Mouse (Mus musculus): ENCODE results near the gene Timm44.
A peak's percentile ranks its signal among the peaks of the same experiment; 100 is the strongest.
"Not testable (repeated sequence)": the region's sequence is repeated elsewhere in the genome, so short reads cannot be mapped to it uniquely, and the experiment has no call there.

The Timm44 gene

DNA sequence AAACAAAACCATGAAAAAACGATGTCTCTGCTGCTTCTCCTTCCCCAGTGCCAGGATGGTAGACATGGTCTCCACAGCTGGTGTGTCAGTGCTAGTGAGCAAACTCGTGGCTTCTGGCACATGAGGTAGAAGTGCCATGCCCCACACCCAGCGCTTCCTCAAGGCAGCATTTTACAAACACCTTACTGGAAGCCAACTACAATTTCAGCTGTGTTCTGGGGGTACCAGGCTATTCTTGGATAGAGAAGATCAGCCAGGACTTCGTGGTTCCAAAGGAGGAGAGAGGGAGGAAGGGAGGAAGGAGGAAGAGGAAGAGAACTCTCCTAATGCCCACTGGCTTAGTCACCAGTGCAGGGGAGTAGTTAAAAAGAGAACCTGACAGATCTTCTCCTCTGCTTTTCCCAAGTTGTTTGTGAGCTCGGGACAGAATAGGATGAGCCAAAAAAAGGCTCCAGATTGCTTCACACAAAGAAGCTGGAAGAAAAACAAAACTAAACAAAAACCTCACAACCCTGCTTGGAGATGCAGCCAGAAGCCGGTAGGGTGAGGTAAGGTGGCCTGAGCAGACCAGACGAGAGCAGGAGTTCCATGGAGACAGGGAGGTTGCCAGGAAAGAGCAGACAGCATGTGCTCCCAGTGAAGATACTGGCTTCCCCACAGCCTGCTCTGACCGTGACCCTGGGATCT lies 12.5 kb downstream of the Timm44 start:
- no peak for DNase-seq

DNA sequence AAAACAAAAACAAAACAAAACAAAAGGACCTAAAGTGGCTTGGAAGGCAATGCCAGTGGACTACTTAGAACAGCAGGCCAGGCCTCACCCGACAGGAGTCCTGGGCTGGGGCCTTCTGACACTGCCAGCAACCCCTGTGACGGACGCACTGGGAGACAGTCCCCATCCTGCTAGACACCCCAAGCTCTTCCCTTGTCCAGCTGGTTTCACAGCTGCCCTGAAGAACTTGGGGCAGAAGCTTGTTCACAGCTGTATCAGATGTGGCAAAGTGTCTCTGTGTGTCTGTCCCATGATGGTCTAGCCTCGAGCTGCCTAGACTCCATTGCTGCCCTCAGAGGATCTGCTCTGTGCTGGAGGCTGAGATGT lies 15.9 kb downstream of the Timm44 start:
- DNase-seq: no peak

DNA sequence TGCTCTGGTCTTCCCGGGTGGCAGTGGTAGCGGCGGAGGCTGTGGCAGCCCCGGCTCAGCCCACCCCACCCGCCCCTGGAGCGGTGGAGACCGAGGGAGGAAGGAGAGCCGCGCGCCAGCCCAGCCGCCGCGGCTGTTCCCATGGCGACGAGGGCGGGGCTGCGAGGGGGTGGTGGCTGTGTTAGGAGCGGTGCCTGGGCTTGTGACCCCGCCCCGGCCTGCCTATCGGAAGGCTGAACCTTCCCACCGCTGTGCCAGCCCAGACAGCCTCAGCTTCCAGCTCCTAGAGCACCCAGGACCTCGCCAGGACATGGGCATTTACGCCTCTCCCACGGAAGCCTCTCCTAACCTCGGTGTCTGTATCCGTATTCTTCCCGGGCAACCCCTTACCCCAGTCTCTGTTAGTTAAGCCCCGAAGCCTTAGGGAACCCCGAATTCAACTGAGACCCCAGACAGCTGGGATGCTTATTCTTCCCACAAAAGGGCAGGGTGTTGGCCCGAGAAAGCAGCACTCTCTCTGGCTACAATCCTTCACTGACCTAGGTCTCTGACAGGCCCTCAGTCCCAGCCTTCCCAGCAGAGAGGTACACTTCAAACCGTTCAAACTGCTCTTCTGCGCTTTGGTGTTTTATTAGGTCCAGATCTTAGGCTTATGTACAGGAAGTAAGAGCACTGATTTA lies 16.4 kb downstream of the Timm44 start, which contains the start of gene Ctxn1:
Gene Ctxn1, minus strand, starts transcription at position 150 of the 680 bp plus-strand sequence.
- peak; percentile 95 for DNase-seq

- DNase-seq: no peak
Observed at GRCm38 (mm10) chr8:4258678-4259077, 17.0 kb downstream of the Timm44 start.

- DNase-seq: peak; percentile 83
Observed at GRCm38 (mm10) chr8:4258233-4258632, 17.5 kb downstream of the Timm44 start.

DNA sequence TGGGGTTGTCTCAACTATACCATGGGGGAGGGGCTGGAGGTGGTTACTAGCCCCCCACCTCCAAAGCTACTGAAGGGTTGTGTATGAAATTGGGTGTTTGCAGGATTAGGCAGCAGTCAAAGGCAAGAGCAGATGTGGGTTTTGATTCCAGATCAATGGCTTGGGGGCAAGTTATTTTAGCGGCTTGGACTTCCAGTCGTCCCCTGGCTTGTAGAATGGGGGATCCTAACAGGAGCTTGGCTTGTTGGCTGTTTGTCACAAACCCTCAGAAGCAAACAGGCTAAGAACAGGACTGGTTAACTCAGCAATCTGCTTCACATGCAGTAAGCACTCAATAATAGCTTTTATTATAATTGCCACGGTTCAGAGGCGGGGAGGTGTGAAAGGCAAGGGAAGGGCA lies 18.4 kb downstream of the Timm44 start:
- no peak for DNase-seq

DNA sequence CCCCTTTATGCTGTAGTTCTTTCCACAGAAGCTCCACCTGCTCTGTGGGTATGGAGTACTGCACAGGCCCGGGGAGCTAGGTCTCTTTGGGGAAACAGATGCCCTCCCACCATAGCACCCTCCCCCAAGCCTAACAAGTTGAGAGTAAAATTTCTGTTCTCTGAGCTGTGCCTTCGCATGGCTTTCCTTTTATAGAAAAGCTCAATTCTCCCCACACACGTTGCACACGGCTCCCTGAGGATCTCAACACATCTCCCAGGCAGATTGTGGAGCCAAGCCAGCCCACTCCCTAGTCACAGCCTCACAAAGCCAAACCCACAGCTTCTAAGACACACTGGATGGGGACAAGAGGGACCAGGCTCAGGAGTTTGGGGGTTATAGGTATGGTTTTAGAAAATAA lies 18.8 kb downstream of the Timm44 start:
- DNase-seq: peak; percentile 94

DNA sequence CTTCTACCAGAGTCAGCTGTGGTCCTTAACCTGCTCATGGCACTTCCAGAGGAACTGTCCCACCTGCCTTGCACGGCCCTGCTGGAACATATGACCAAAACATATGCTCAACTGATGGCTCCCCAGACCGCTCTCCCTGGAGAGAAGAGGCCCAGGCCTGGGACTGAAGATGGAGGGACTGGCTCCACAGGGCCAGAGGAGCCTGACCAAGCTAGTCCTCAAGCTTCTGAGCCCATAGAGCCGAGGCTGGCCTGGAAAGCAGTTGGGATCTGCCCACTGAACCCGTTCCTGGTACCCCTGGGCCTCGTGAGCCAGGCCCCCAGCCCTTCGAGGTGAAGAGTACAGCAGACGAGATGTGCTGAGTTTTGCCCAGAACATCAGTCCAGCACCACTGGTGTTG lies 20.2 kb downstream of the Timm44 start:
- DNase-seq: not testable (repeated sequence)

GRCm38 (mm10) chr8:4254001-4254400 lies 21.7 kb downstream of the Timm44 start:
- peak; percentile 76 for DNase-seq

DNA sequence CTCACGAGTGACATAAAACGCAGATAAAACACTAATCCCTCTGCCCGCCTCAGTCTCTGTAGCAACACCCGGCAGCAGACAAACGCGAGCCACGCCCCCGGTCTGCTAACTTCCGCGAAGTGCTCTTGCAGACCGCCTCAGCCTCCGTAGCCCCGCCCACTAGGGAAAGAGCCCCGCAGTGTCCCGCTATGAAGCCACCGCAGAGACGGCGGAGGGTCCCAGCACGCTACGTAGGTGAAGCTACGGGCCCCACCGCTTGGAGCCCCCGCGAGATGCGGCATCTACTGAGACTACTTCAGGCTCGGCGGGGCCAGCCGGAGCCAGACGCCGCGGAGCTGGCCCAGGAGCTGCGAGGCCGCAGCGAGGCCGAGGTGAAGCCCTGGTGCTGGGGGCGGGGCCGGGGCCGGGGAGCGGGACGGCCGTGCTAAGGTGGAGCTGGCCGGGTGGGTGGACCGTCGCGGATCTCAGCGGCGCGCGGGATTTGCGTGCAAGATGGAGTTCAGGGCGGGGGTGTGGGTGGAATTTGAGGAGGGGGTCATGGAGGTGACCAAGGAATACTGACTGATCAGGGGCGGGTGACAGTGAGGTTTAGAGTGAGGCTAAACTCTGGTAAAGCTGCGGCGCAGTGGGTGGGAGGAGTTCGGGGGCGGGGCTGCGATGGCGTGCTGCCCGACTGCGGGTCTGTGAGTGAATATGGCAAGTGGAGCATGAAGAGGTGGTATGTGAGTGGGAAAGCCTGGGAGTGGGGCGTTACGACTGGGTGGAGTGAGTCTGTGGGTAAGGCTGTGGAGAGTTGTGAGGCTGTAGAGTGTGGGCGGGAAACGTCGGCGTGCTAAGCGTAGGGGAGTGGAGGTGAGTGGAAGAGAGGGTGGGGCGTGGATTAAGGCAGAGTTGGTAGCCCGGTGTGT lies 22.5 kb downstream of the Timm44 start, which contains the start of gene Snapc2:
Gene Snapc2, plus strand, starts transcription at position 147 of the 908 bp plus-strand sequence.
- peak; percentile 95 for DNase-seq

DNA sequence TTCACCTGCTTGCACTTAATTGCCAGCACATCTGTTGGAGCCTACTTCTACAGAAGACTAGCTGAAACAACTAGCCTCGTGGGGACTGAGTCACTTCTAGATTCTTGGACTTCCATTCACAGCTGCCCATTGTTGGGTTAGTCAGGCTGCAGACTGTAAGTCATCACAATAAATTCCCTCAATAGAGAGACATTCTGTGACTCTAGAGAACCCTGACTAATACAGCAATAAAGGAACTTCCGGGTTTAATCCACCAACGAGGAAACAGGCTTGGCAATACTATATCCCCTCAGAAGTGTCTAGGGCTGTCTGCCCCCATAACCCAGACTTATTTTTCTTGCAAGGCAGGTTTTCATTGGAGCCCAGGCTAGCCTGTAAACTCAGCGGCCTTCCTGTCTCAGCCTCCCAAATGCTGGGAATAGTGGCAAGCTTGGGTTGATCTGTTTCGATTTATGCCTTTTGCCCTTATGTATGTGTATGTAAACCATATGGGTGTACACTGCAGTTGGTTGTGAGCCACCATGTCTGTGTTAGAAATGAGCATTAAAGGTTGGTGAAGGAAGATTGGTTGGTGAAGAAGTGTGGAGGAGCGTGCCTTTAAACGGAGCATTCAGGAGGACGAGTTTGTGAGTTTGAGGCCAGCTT lies 23.5 kb downstream of the Timm44 start:
- no peak for DNase-seq

GRCm38 (mm10) chr8:4250306-4250970 lies 25.3 kb downstream of the Timm44 start:
- peak; percentile 84 for DNase-seq

DNA sequence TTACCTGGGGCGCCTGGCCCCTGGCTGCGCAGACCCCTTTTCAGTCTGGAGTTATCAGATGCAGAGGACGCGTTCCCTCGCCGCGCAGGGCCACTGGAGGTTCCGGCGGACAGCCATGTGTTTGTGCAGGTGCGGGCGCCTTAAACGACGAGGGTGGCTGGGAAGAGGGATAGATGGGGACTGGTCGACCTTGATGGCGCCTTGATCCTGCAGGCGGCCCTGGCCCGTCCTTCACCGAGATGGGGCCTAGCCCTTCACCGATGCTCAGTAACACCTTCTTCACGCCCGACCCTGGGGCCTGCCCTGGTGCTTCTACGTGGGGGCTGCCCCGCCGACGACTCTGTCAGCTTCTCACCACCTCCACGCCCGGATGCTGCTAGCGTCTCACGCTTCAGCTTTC lies 26.5 kb downstream of the Timm44 start:
- DNase-seq: no peak

- no peak for DNase-seq
Observed at GRCm38 (mm10) chr8:4247951-4248540, 27.7 kb downstream of the Timm44 start, which contains the start of gene Tgfbr3l. Gene Tgfbr3l, plus strand, starts transcription at chr8:4248214.

- DNase-seq: no peak
Observed at GRCm38 (mm10) chr8:4247241-4247640, 28.5 kb downstream of the Timm44 start.

DNA sequence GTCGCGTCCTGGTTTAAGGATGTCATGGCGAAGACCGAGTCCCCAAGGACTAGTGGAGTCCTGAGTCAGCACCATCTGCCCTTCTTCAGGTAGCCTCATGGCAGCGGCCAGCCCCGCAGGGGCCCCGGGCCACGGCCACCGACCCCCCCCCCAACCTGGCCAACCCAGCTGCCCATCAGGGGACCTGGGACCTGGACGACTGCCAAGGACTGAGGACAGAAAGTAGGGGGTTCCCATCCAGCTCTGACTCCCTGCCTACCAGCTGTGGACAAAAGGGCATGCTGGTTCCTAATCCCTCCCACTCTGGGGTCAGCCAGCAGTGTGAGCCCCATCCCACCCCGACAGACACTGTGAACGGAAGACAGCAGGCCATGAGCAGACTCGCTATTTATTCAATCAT lies 30.0 kb downstream of the Timm44 start:
- DNase-seq: no peak

DNA sequence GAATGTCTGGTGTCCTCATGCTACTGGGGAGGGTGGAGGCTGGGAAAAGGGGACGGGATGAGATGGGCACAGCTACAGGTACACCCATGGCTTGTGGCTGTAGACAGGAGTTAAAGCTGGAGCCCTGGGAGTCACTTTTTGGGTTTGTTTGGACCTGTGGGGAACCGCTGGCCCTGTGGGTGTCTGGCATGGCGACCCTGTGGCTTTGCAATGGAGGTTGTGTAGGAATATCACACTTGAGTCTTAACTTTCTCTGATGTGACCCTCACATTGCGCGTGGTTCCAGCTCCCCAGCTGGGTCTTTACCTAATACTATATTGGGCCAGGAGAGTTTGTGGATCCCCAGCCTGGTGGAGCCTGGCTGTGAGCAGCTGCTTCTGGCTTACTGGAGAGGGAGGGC lies 30.7 kb downstream of the Timm44 start:
- DNase-seq: no peak

GRCm38 (mm10) chr8:4239193-4239890 lies 36.4 kb downstream of the Timm44 start:
- DNase-seq: no peak

DNA sequence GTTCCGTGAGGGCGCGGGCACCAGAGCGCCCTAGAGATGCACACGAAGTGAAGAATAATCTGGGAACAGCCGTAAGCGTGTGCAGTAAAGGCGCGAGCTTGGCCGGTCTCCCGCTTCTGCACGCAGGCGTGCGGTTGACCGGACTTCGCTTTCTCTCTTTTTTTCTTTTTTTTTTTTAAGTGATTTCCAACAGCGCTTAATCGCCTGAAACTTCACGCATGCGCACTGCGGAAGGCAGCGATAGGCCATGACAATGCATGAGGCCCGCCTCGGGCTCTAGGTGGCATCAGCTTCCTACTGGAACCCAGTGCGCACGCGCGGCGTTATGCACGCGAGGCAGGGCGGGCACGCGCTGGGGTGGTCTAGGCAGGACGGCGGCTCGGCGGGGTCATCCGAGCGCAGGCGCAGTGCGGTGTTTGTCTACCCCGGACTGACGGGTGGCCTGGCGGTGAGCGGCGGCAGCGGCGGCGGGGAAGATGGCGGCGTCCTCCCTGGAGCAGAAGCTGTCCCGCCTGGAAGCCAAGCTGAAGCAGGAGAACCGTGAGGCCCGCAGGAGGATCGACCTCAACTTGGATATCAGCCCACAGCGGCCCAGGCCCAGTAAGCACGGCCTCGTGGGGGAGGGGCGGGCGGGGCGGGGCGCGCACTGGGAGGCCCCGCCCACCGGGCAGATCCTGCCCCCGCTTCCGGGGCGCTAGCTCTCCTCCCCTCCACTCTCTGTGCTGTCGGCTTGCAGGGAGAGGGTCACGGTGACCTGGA lies 37.1 kb downstream of the Timm44 start, which contains the start of the genes Map2k7 and Gm49320:
Gene Map2k7, plus strand, starts transcription at position 307 of the 759 bp plus-strand sequence.
Gene Gm49320, plus strand, starts transcription at position 432 of the 759 bp plus-strand sequence.
- DNase-seq: peak; percentile 100

- no peak for DNase-seq
Observed at GRCm38 (mm10) chr8:4237814-4238433, 37.8 kb downstream of the Timm44 start.

Data from layer of hippocampus, adult 9-11 months (tissue).